Mouse (Mus musculus) bone marrow, adult 2 months (tissue): ENCODE results near the gene Nr4a3.

Experiments used
- CTCF ChIP-seq: fragments of 200-500 bp; IDR thresholded peaks from 2 replicates; pipeline ENCODE4 v1.5.1; 2011; ENCODE audit warnings: low read length, control low read depth; ENCODE audit not compliant: control insufficient read depth, insufficient read depth
- POLR2A ChIP-seq: fragments of 200-500 bp; IDR thresholded peaks from 2 replicates; pipeline ENCODE4 v1.6.1; 2011; ENCODE audit warnings: low read depth, mild to moderate bottlenecking, control low read depth, low read length, borderline replicate concordance; ENCODE audit not compliant: control insufficient read depth

GRCm38 (mm10) chr4:48093221-48093620, 48.3 kb downstream of the Nr4a3 start:
- TF ChIP-seq POLR2A (no peak), CTCF (no peak)
